Mouse (Mus musculus) adipocyte (in vitro differentiated cells): Measurements from ENCODE around the gene Ctnnb1.

Experiments used
- DNase-seq: peaks from one replicate; pipeline ENCODE4 v3.0.0-alpha.2; 2016; ENCODE audit warnings: low spot score

The Ctnnb1 gene

GRCm38 (mm10) chr9:120961969-120962700, 33.1 kb downstream of the Ctnnb1 start:
- peak; percentile 31 for DNase-seq

GRCm38 (mm10) chr9:120963104-120963503, 34.1 kb downstream of the Ctnnb1 start:
- DNase-seq: no peak

DNA sequence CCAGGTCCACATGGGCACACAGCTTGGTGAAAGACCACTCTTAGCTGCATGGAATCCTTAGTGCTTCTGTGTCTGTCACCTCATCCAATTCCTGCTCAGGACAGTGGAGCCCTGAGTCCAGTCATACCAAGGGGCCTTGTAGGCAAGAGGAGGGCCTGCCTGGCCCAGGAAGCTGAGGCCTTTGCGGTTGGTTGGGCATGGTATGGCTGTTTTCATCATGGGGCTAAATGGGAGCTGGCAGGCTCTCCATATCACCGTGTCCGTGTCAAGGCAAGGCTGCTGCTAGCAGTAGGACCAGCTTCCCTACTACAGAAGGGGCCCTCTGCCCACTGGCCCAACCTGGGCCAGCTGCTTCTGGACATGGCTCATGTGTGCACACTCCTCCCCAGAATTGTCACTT, 34.7 kb downstream of the Ctnnb1 start:
- DNase-seq: no peak

- no peak for DNase-seq
Measured at GRCm38 (mm10) chr9:120964224-120964623, 35.2 kb downstream of the Ctnnb1 start.

DNA sequence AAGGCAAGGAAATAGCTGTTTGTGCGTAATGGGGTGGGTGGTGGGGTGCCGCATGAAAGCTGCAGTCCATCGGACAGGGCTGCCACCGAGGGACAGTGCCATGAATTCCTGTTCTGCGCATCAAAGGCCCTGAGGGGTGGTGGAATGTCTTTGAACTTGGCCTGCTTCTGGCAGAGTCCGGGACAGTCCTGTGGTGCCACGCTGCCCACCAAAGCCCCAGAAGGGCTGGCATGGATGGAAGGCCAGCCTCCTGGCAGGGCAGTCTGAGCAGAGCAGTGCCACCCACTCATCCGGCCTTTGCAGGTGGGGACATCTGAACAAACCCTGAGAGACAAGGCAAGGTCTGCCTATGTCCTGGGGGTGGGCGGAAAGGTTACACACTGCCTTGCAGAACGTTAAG, 36.0 kb downstream of the Ctnnb1 start:
- DNase-seq: no peak

- no peak for DNase-seq
Measured at GRCm38 (mm10) chr9:120973026-120973515, 44.1 kb downstream of the Ctnnb1 start.

DNA sequence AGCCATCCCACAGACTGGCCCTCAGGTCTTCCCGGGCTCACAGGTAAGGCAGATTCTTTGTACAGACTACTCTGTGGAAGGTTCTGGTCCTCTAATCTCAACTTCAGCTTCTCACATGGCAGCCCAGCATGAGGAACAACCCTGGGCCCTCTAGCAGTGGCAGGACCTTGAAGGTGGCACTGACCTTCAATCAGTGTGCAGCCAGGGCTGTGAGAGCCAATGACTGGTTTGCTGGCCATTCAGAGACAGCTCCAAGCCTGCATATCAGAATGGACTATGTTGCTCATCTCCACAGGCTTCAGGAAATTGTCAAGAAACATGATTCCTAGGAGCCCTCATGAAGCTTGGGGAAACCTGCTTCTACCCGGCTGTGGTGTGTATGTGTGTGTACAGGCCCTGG, 45.2 kb downstream of the Ctnnb1 start:
- no peak for DNase-seq

- DNase-seq: peak; percentile 91
Measured at GRCm38 (mm10) chr9:120976158-120976557, 47.1 kb downstream of the Ctnnb1 start.

DNA sequence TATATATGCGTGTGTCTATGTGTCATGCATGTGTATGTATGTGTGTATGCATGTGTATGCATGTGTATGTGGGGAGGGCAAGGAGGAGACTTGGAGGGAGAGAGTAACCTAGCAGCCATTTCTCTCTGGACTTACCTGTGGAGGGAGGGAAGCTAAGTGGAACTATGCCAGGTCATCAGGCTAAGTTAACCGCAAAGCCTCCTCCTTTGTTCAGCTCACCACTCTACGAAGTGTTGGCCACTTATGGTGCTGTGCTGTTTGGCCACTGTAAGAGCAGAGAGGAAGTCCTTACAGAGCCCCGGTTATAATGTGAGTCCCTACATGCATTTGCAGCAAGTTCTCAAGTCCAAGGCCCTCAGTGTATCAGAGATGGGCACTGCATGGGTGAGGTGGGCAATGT, 47.8 kb downstream of the Ctnnb1 start:
- DNase-seq: no peak

- no peak for DNase-seq
Measured at GRCm38 (mm10) chr9:120981777-120982176, 52.8 kb downstream of the Ctnnb1 start.

- no peak for DNase-seq
Measured at GRCm38 (mm10) chr9:120983849-120984248, 54.8 kb downstream of the Ctnnb1 start.

DNA sequence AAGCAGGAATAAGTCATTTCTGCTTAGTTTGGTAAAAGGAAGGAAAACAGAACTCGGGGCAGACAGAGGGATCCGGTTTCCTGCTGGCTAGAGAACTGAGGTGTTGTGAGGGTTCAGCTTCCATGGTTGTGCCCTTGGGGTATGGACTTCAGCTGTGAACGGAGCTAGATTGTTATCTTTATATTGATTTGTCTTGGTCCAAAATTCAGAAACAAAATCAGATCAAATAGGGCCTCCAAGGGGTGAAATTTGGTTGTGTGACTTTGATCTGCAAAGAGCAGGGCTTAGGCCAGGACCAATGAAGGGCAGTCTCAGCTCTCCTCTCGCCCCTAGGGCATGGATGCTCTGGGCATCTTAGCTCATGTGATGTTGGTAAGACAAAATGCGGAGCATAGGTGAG, 55.5 kb downstream of the Ctnnb1 start:
- no peak for DNase-seq

- DNase-seq: no peak
Measured at GRCm38 (mm10) chr9:120985009-120985408, 56.0 kb downstream of the Ctnnb1 start.

GRCm38 (mm10) chr9:120985524-120985923, 56.5 kb downstream of the Ctnnb1 start:
- no peak for DNase-seq

GRCm38 (mm10) chr9:120986255-120986654, 57.2 kb downstream of the Ctnnb1 start:
- DNase-seq: no peak

- DNase-seq: no peak
Measured at GRCm38 (mm10) chr9:120986994-120987393, 58.0 kb downstream of the Ctnnb1 start.

DNA sequence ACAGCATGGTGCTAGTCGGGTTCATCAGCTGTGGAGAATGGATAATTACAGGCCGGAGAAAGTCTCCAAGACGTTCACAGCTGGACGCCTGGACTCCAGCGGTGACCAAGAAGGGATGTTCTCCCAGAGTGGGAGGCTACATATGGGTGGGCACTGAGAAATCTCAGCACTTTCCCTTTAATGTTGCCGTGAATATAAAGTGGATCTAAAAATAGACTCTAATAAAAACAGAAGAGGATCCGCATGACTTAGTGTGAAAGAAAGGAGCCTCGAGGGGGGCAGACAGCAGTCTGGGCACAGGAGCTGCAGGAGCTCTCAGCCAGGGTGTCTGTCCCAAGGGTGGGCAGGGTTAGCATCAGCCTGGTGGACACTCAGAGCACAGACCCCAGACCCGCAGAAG, 59.1 kb downstream of the Ctnnb1 start:
- no peak for DNase-seq

DNA sequence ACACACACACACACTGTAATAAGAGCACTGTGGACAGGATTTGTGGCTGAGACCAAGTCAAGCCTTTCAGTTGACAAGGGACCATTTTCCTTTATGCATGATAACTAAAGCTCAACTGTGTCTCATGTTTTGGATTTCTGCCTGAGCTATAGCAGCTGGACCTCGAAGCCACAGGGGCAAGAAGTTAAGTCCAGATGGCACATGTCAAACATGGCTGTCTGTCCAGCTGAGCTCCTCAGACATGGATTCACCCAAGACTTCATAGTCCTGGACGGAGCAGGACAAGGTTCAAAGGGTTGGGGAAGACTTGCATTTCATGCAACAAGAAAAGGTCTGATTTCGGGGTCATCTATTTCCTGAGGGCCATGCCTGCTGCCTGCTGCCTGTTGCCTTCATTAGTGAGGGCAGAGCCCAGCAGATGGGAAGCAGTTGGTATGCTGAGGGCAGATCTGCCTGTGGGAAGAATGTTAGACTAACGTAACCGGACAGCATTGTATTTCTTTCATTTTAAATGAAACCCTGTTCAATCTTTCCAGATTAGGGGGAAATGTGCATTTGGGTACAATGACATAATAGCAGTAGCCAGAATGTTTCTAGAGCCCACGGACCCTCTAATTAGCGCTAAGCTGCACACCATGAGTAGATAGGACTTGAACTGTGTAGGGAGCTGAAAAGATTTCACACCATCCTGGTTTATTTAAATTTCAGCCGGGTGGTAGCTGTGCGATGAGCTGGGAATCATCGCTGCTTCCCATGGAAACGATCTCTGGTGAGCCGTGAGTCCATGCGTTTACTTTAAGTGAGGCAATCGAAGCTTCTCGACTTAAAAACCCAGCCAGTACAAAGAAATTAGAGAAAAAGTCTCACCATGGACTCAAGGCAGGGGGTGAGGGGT, 61.0 kb downstream of the Ctnnb1 start:
- DNase-seq: no peak

GRCm38 (mm10) chr9:120991801-120992200, 62.8 kb downstream of the Ctnnb1 start:
- DNase-seq: no peak

DNA sequence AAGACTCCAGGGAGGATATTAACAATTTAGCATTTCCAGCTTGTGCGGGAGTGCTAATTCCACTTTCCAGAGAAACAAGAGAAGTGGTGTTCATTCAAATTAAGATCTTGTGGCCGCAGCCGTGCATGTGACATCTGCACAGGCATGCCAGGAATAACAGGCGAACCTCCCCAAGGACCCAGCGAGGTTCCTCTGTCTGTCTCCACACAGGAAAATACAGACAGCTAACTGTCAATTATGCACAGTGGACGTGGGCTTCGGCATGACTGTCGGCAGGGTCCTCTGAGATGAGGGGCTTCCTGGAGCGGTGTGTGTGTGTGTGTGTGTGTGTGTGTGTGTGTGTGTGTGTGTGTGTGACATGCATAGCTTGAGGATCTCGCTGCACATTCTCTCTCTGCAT, 64.0 kb downstream of the Ctnnb1 start:
- DNase-seq: no peak

GRCm38 (mm10) chr9:120994223-120995155, 65.5 kb downstream of the Ctnnb1 start:
- DNase-seq: no peak

- no peak for DNase-seq
Measured at GRCm38 (mm10) chr9:120998696-120999095, 69.7 kb downstream of the Ctnnb1 start.
